Mouse (Mus musculus): ENCODE data around the gene Erbb3. TPM values are rescaled to one million over a fixed set of nuclear protein-coding genes. Genes with fewer than 3 reads are reported as not detected.
"Not testable (repeated sequence)": the region's sequence is repeated elsewhere in the genome, so short reads cannot be mapped to it uniquely, and the experiment has no call there.

Erbb3 gene
- total RNA-seq, 4 experiments from 2014 or later: 2.5 to 5.8 (median 4.6) TPM

GRCm38 (mm10) chr10:128556963-128557362 lies 32.5 kb downstream of the Erbb3 start:
- no peak for DNase-seq

- DNase-seq: no peak
Measured at GRCm38 (mm10) chr10:128556286-128556685, 33.2 kb downstream of the Erbb3 start.

- not testable (repeated sequence) for DNase-seq
Measured at GRCm38 (mm10) chr10:128555567-128555966, 33.9 kb downstream of the Erbb3 start.

GRCm38 (mm10) chr10:128550144-128550823 lies 39.2 kb downstream of the Erbb3 start:
- DNase-seq: not testable (repeated sequence)

- peak; percentile 53 for DNase-seq
Measured at GRCm38 (mm10) chr10:128549682-128550057, 39.8 kb downstream of the Erbb3 start.

- peak; percentile 93 for DNase-seq
Measured at GRCm38 (mm10) chr10:128548947-128549681, 40.3 kb downstream of the Erbb3 start, which contains the start of gene Rpl41. Rpl41 (minus strand) TSS chr10:128549305.

- not testable (repeated sequence) for DNase-seq
Measured at GRCm38 (mm10) chr10:128548051-128548791, 41.2 kb downstream of the Erbb3 start.

GRCm38 (mm10) chr10:128547361-128548032 lies 42.0 kb downstream of the Erbb3 start, which contains the start of gene Zc3h10:
Zc3h10 (minus strand) TSS chr10:128547774.
- DNase-seq: peak; percentile 95

GRCm38 (mm10) chr10:128546787-128547186 lies 42.7 kb downstream of the Erbb3 start:
- DNase-seq: no peak

- no peak for DNase-seq
Measured at GRCm38 (mm10) chr10:128546361-128546760, 43.1 kb downstream of the Erbb3 start.

- DNase-seq: no peak
Measured at GRCm38 (mm10) chr10:128545570-128545898, 43.9 kb downstream of the Erbb3 start.

GRCm38 (mm10) chr10:128544674-128545569 lies 44.5 kb downstream of the Erbb3 start:
- no peak for DNase-seq

- no peak for DNase-seq
Measured at GRCm38 (mm10) chr10:128544151-128544657, 45.2 kb downstream of the Erbb3 start.

- DNase-seq: no peak
Measured at GRCm38 (mm10) chr10:128543100-128543499, 46.4 kb downstream of the Erbb3 start.

GRCm38 (mm10) chr10:128538340-128538870 lies 51.0 kb downstream of the Erbb3 start:
- DNase-seq: no peak

GRCm38 (mm10) chr10:128536266-128536940 lies 53.0 kb downstream of the Erbb3 start:
- DNase-seq: peak; percentile 85

GRCm38 (mm10) chr10:128535624-128536265 lies 53.7 kb downstream of the Erbb3 start:
- DNase-seq: no peak

GRCm38 (mm10) chr10:128535206-128535605 lies 54.2 kb downstream of the Erbb3 start:
- DNase-seq: no peak
